Mouse (Mus musculus) liver, adult 2 months (tissue): Measurements from ENCODE around the gene Plekhm1. TPM values are rescaled to one million over a fixed set of nuclear protein-coding genes. Genes with fewer than 3 reads are reported as not detected.

Source experiments
- DNase-seq: peaks from one replicate; pipeline ENCODE4 v3.0.0-alpha.2; 2011; ENCODE audit warnings: low read depth, low spot score; ENCODE audit errors: extremely low read depth
- H3K27ac ChIP-seq: fragments of 200-500 bp; replicated peaks from 2 replicates; pipeline ENCODE4 v1.5.1; 2012; ENCODE audit warnings: low read depth, mild to moderate bottlenecking, control low read depth, inconsistent platforms, low read length; ENCODE audit not compliant: insufficient read depth
- H3K27me3 ChIP-seq: fragments of 200-500 bp; 2 replicates; pipeline ENCODE4 v1.6.1; 2012; ENCODE audit warnings: mild to moderate bottlenecking, moderate library complexity, low read length, inconsistent platforms; ENCODE audit not compliant: control insufficient read depth, insufficient read depth
- H3K36me3 ChIP-seq: fragments of 200-500 bp; 2 replicates; pipeline ENCODE4 v1.6.1; 2012; ENCODE audit warnings: low read length, inconsistent platforms; ENCODE audit not compliant: control insufficient read depth, insufficient read depth
- H3K4me1 ChIP-seq: fragments of 200-500 bp; 2 replicates; pipeline ENCODE4 v1.6.1; 2011; ENCODE audit warnings: low read length; ENCODE audit not compliant: control insufficient read depth, insufficient read depth
- H3K4me3 ChIP-seq: fragments of 200-500 bp; 2 replicates; pipeline ENCODE4 v1.5.1; 2011; ENCODE audit warnings: low read depth, mild to moderate bottlenecking, control low read depth, low read length, moderate library complexity; ENCODE audit not compliant: insufficient read depth
- H3K79me2 ChIP-seq: fragments of 200-500 bp; 2 replicates; pipeline ENCODE4 v1.6.1; 2012; ENCODE audit warnings: inconsistent platforms, mild to moderate bottlenecking, low read length, moderate library complexity; ENCODE audit not compliant: control insufficient read depth, insufficient read depth
- H3K9ac ChIP-seq: fragments of 200-500 bp; 2 replicates; pipeline ENCODE4 v1.6.1; 2012; ENCODE audit warnings: low read depth, mild to moderate bottlenecking, control low read depth, inconsistent platforms, low read length
- CTCF ChIP-seq: fragments of 200-500 bp; IDR thresholded peaks from 2 replicates; pipeline ENCODE4 v1.5.1; 2011; ENCODE audit warnings: low read depth, low read length, control low read depth
- POLR2A ChIP-seq: fragments of 200-500 bp; IDR thresholded peaks from 2 replicates; pipeline ENCODE4 v1.6.1; 2011; ENCODE audit warnings: low read length, control low read depth; ENCODE audit not compliant: insufficient read depth; ENCODE audit errors: extremely low read depth
- WGBS: fragments of 180-500 bp; shearing (Covaris S2); methylation state at CpG from one replicate; pipeline ENCODE4 v1.1.7; 2018; 5-methylcytosine and 5-hydroxymethylcytosine counted together
- polyA plus RNA-seq: library from polyadenylated mRNA; depleted of rRNA; stranded (reverse); fragments of >200 nt; gene quantifications from 2 replicates; pipeline ENCODE4 v1.2.3, GENCODE M21; 2012
- total RNA-seq: library from RNA; depleted of rRNA; stranded (reverse); fragments of >200 nt; gene quantifications from 2 replicates; pipeline ENCODE4 v1.2.3, GENCODE M21; 2014

Plekhm1 gene
- total and polyA plus RNA-seq, 2 experiments, result 3.5 to 9.8 TPM

- peak; percentile 33 for DNase-seq
- Histone ChIP-seq H3K4me3 (peak overlapping the region; percentile 72), H3K27me3 (peaks cover 5% of the 10 kb centered on the region), H3K36me3 (no peaks in the 10 kb centered on the region), H3K79me2 (no peaks in the 10 kb centered on the region), H3K9ac (peak overlapping the region; percentile 86), H3K27ac (no peak overlapping the region; the same call in 1 of the 2 replicates), H3K4me1 (peaks cover 10% of the 10 kb centered on the region)
- 6% methylated on average over 60 of the region's 60 CpGs for WGBS
- peak; percentile 82 for TF ChIP-seq CTCF
- TF ChIP-seq POLR2A, result no peak
Measured at GRCm38 (mm10) chr11:103359841-103360641, 52.4 kb downstream of the Plekhm1 start.

- H3K9ac ChIP-seq, result no peak overlapping the region
- WGBS, result 3% methylated on average over 22 of the region's 22 CpGs
- peak; percentile 58 for DNase-seq
Measured at GRCm38 (mm10) chr11:103359122-103359521, 53.4 kb downstream of the Plekhm1 start.

GRCm38 (mm10) chr11:103358316-103358715 is 54.2 kb downstream of the Plekhm1 start:
- whole genome bisulfite sequencing, result 68% methylated on average over 4 of the region's 4 CpGs
- no peak overlapping the region for H3K27ac ChIP-seq

More at GRCm38 (mm10) chr11:103359122-103359521, 53.4 kb downstream of the Plekhm1 start:
- Histone ChIP-seq H3K4me1 (peaks cover 10% of the 10 kb centered on the region), H3K36me3 (no peaks in the 10 kb centered on the region), H3K27ac (no peak overlapping the region; the same call in 1 of the 2 replicates), H3K27me3 (peaks cover 5% of the 10 kb centered on the region), H3K4me3 (no peak overlapping the region; the same call in 1 of the 2 replicates), H3K79me2 (no peaks in the 10 kb centered on the region)
- TF ChIP-seq CTCF (peak; percentile 99), POLR2A (no peak)

GRCm38 (mm10) chr11:103357710-103358109 is 54.8 kb downstream of the Plekhm1 start:
- H3K4me1 ChIP-seq, result peaks cover 6% of the 10 kb centered on the region
- peaks cover 5% of the 10 kb centered on the region for H3K27me3 ChIP-seq
- no peak overlapping the region for H3K9ac ChIP-seq
- DNase-seq, result no peak
- H3K36me3 ChIP-seq, result no peaks in the 10 kb centered on the region
- WGBS, result 93% methylated on average over 10 of the region's 10 CpGs
- H3K27ac ChIP-seq, result no peak overlapping the region
- H3K79me2 ChIP-seq, result no peaks in the 10 kb centered on the region
- no peak overlapping the region for H3K4me3 ChIP-seq
- TF ChIP-seq POLR2A (no peak), CTCF (no peak)

More at GRCm38 (mm10) chr11:103358316-103358715, 54.2 kb downstream of the Plekhm1 start:
- H3K27me3 ChIP-seq, result peaks cover 5% of the 10 kb centered on the region
- H3K4me3 ChIP-seq, result no peak overlapping the region
- H3K9ac ChIP-seq, result no peak overlapping the region
- TF ChIP-seq CTCF (no peak), POLR2A (no peak)
- no peaks in the 10 kb centered on the region for H3K36me3 ChIP-seq
- no peaks in the 10 kb centered on the region for H3K79me2 ChIP-seq
- DNase-seq, result no peak
- peaks cover 6% of the 10 kb centered on the region for H3K4me1 ChIP-seq

GRCm38 (mm10) chr11:103356938-103357670 is 55.4 kb downstream of the Plekhm1 start:
- Histone ChIP-seq H3K27me3 (peaks cover 5% of the 10 kb centered on the region), H3K4me3 (no peak overlapping the region)
- 66% methylated on average over 16 of the region's 16 CpGs for WGBS

More at GRCm38 (mm10) chr11:103356938-103357670, 55.4 kb downstream of the Plekhm1 start:
- peak; percentile 44 for DNase-seq
- Histone ChIP-seq H3K36me3 (no peaks in the 10 kb centered on the region), H3K9ac (no peak overlapping the region), H3K27ac (no peak overlapping the region), H3K79me2 (no peaks in the 10 kb centered on the region), H3K4me1 (peaks cover 6% of the 10 kb centered on the region)
- TF ChIP-seq POLR2A (no peak), CTCF (no peak)
